Mouse (Mus musculus) thymus, adult 18-20 months (tissue): Measurements from ENCODE around the gene Ube2m.

Experiments
- DNase-seq, 2 experiments: peaks; one replicate each; pipeline ENCODE4 v3.0.0; 2022; ENCODE audit warnings: mixed read lengths in 2 of 2

Ube2m gene

GRCm38 (mm10) chr7:13033451-13034147 is 4.5 kb downstream of the Ube2m start:
- DNase-seq: no peak

- DNase-seq: no peak
These were observed 5.5 kb downstream of the Ube2m start for GRCm38 (mm10) chr7:13032541-13032940.

GRCm38 (mm10) chr7:13031983-13032382 is 6.1 kb downstream of the Ube2m start:
- DNase-seq: no peak

GRCm38 (mm10) chr7:13031069-13031468 is 7.0 kb downstream of the Ube2m start:
- DNase-seq: no peak

- DNase-seq: no peak
These were observed 9.1 kb downstream of the Ube2m start for GRCm38 (mm10) chr7:13028986-13029385.

- no peak for DNase-seq
These were observed 12.5 kb downstream of the Ube2m start for GRCm38 (mm10) chr7:13025511-13026112.

GRCm38 (mm10) chr7:13024805-13025204 is 13.3 kb downstream of the Ube2m start:
- peak; percentile 71 to 74 for DNase-seq

GRCm38 (mm10) chr7:13023928-13024731 is 13.9 kb downstream of the Ube2m start:
- DNase-seq: peak; percentile 83 to 89

GRCm38 (mm10) chr7:13022773-13023535 is 15.1 kb downstream of the Ube2m start:
- DNase-seq: peak; percentile 72 to 82

- no peak for DNase-seq
These were observed 22.9 kb downstream of the Ube2m start for GRCm38 (mm10) chr7:13015217-13015616.

GRCm38 (mm10) chr7:13014275-13014839 is 23.7 kb downstream of the Ube2m start:
- DNase-seq: no peak

GRCm38 (mm10) chr7:13013671-13014070 is 24.4 kb downstream of the Ube2m start:
- no peak for DNase-seq

- DNase-seq: no peak
These were observed 27.8 kb downstream of the Ube2m start, which contains the start of gene Zbtb45 for GRCm38 (mm10) chr7:13010005-13010908. Gene Zbtb45, minus strand, starts transcription at chr7:13010034.

GRCm38 (mm10) chr7:13009143-13010004 is 28.7 kb downstream of the Ube2m start:
- peak; percentile 78 to 90 for DNase-seq

- no peak for DNase-seq
These were observed 30.6 kb downstream of the Ube2m start for GRCm38 (mm10) chr7:13007341-13008092.

- DNase-seq: no peak
These were observed 31.5 kb downstream of the Ube2m start for GRCm38 (mm10) chr7:13006531-13006930.

- DNase-seq: no peak
These were observed 32.1 kb downstream of the Ube2m start for GRCm38 (mm10) chr7:13006011-13006410.

- DNase-seq: no peak
These were observed 34.7 kb downstream of the Ube2m start for GRCm38 (mm10) chr7:13003380-13003779.

GRCm38 (mm10) chr7:13001584-13001983 is 36.5 kb downstream of the Ube2m start:
- DNase-seq: no peak

- DNase-seq: no peak
These were observed 39.2 kb downstream of the Ube2m start, which contains the start of gene Trim28 for GRCm38 (mm10) chr7:12998851-12999250. Gene Trim28, plus strand, starts transcription at chr7:12999114.
